Mouse (Mus musculus) myocyte (in vitro differentiated cells): ENCODE measurements around the gene Baiap2l2. TPM values are rescaled to one million over a fixed set of nuclear protein-coding genes. Genes with fewer than 3 reads are reported as not detected.

Experiments
- H3K27me3 ChIP-seq: one replicate; pipeline ENCODE4 v1.6.1; 2011; ENCODE audit not compliant: control insufficient read depth, insufficient read depth, insufficient read length
- H3K36me3 ChIP-seq: one replicate; pipeline ENCODE4 v1.6.1; 2011; ENCODE audit not compliant: control insufficient read depth, insufficient read depth
- H3K4me2 ChIP-seq: one replicate; pipeline ENCODE4 v1.6.1; 2011; ENCODE audit warnings: low read depth, control low read depth
- H3K4me3 ChIP-seq: one replicate; pipeline ENCODE4 v1.5.1; 2011; ENCODE audit warnings: mild to moderate bottlenecking, control low read depth, moderate library complexity
- H3K79me2 ChIP-seq: one replicate; pipeline ENCODE4 v1.6.1; 2011; ENCODE audit not compliant: control insufficient read depth, insufficient read depth
- H3ac ChIP-seq: one replicate; pipeline ENCODE4 v1.6.1; 2011; ENCODE audit not compliant: control insufficient read depth, insufficient read length
- CEBPB ChIP-seq: IDR thresholded peaks from 2 replicates; pipeline ENCODE4 v1.6.1; 2011; ENCODE audit warnings: mild to moderate bottlenecking, moderate library complexity; ENCODE audit not compliant: poor library complexity, insufficient read depth, severe bottlenecking
- E2F4 ChIP-seq: IDR thresholded peaks from one replicate; pipeline ENCODE4 v1.6.1; 2011; ENCODE audit warnings: mild to moderate bottlenecking, control low read depth, moderate library complexity; ENCODE audit not compliant: insufficient read depth
- MAX ChIP-seq: IDR thresholded peaks from one replicate; pipeline ENCODE4 v1.6.1; 2011; ENCODE audit warnings: low read depth, mild to moderate bottlenecking, control low read depth
- MYOD1 ChIP-seq, 3 experiments: IDR thresholded peaks; one replicate each; pipeline ENCODE4 v1.6.1; 2011; ENCODE audit warnings: control low read depth in 2 of 3, low read depth in 2 of 3, mild to moderate bottlenecking in 2 of 3, moderate library complexity in 1 of 3; ENCODE audit not compliant: insufficient read length in 2 of 3, control insufficient read depth in 1 of 3
- MYOG ChIP-seq, 3 experiments: IDR thresholded peaks; one replicate each; pipeline ENCODE4 v1.6.1; 2011; ENCODE audit warnings: control low read depth in 2 of 3, low read depth in 2 of 3, mild to moderate bottlenecking in 2 of 3; ENCODE audit not compliant: insufficient read length in 2 of 3, control insufficient read depth in 1 of 3, insufficient read depth in 1 of 3
- POLR2A ChIP-seq: IDR thresholded peaks from one replicate; pipeline ENCODE4 v1.6.1; 2011; ENCODE audit warnings: low read depth, mild to moderate bottlenecking, control low read depth, moderate library complexity; ENCODE audit not compliant: insufficient read length
- POLR2AphosphoS2 ChIP-seq: IDR thresholded peaks from one replicate; pipeline ENCODE4 v1.6.1; 2011; ENCODE audit warnings: low read depth, control low read depth; ENCODE audit not compliant: insufficient read length
- REST ChIP-seq: IDR thresholded peaks from one replicate; pipeline ENCODE4 v1.6.1; 2011; ENCODE audit warnings: mild to moderate bottlenecking, control low read depth, moderate library complexity; ENCODE audit not compliant: insufficient read depth, insufficient read length
- SRF ChIP-seq: IDR thresholded peaks from one replicate; pipeline ENCODE4 v1.6.1; 2011; ENCODE audit warnings: low read depth; ENCODE audit not compliant: control insufficient read depth, insufficient read length
- TCF12 ChIP-seq: IDR thresholded peaks from one replicate; pipeline ENCODE4 v1.6.1; 2011; ENCODE audit warnings: mild to moderate bottlenecking, control low read depth; ENCODE audit not compliant: poor library complexity, insufficient read depth, severe bottlenecking
- TCF3 ChIP-seq: IDR thresholded peaks from one replicate; pipeline ENCODE4 v1.6.1; 2011; ENCODE audit warnings: low read depth, control low read depth; ENCODE audit not compliant: insufficient read length
- USF1 ChIP-seq: IDR thresholded peaks from one replicate; pipeline ENCODE4 v1.6.1; 2011; ENCODE audit warnings: low read depth, mild to moderate bottlenecking, control low read depth, moderate library complexity
- polyA plus RNA-seq: library from polyadenylated mRNA; unstranded; fragments of >200 nt; fragmentation: generic; extraction: Trizol; gene quantifications from one replicate; pipeline ENCODE4 v1.2.1, GENCODE M21; 2012; ENCODE audit warnings: missing spikeins

Baiap2l2 gene
- 1.7 TPM for polyA plus RNA-seq

GRCm38 (mm10) chr15:79285399-79285798 is at the start of gene Baiap2l2:
TSS of gene Baiap2l2 (minus strand) at chr15:79285537.
- Histone ChIP-seq H3K79me2 (no peaks in the 10 kb centered on the region), H3K27me3 (peaks cover 4% of the 10 kb centered on the region), H3K4me3 (no peak within 1 kb of the TSS), H3K4me2 (no peak within 1 kb of the TSS), H3ac (no peak within 1 kb of the TSS), H3K36me3 (peaks cover 8% of the 10 kb centered on the region)
- TF ChIP-seq TCF3 (no peak), POLR2AphosphoS2 (no peak), MYOG (IDR thresholded peaks at IDR 0.05; ENCODE audit: control insufficient read depth in 1 of 3, insufficient read depth in 1 of 3, insufficient read length in 2 of 3, low read depth in 2 of 3) (no peak), USF1 (no peak), E2F4 (no peak), MYOD1 (IDR thresholded peaks at IDR 0.05; ENCODE audit: control insufficient read depth in 1 of 3, insufficient read length in 2 of 3, low read depth in 2 of 3) (no peak), CEBPB (no peak), MAX (no peak), TCF12 (no peak), REST (no peak), SRF (no peak), POLR2A (no peak)

GRCm38 (mm10) chr15:79333409-79333808 is 48.1 kb upstream of the Baiap2l2 start:
- no peaks in the 10 kb centered on the region for H3K27me3 ChIP-seq
- H3K79me2 ChIP-seq, result no peaks in the 10 kb centered on the region
- no peaks in the 10 kb centered on the region for H3K36me3 ChIP-seq
- TF ChIP-seq E2F4, result no peak
- peak in 1 of 3 experiments; percentile 73 for TF ChIP-seq MYOD1 (IDR thresholded peaks at IDR 0.05; ENCODE audit: control insufficient read depth in 1 of 3, insufficient read length in 2 of 3, low read depth in 2 of 3)
- TF ChIP-seq REST, result no peak
- TF ChIP-seq MYOG (IDR thresholded peaks at IDR 0.05; ENCODE audit: control insufficient read depth in 1 of 3, insufficient read depth in 1 of 3, insufficient read length in 2 of 3, low read depth in 2 of 3), result peak in 1 of 3 experiments; percentile 41
- H3ac ChIP-seq, result no peak overlapping the region
- H3K4me2 ChIP-seq, result no peak overlapping the region
- H3K4me3 ChIP-seq, result no peak overlapping the region

- Histone ChIP-seq H3K4me2 (no peak overlapping the region), H3K27me3 (no peaks in the 10 kb centered on the region), H3ac (no peak overlapping the region), H3K36me3 (no peaks in the 10 kb centered on the region), H3K79me2 (peaks cover 4% of the 10 kb centered on the region), H3K4me3 (no peak overlapping the region)
- TF ChIP-seq TCF12 (no peak), USF1 (no peak), POLR2AphosphoS2 (no peak), MYOD1 (IDR thresholded peaks at IDR 0.05; ENCODE audit: control insufficient read depth in 1 of 3, insufficient read length in 2 of 3, low read depth in 2 of 3) (no peak), TCF3 (no peak), POLR2A (no peak), MYOG (IDR thresholded peaks at IDR 0.05; ENCODE audit: control insufficient read depth in 1 of 3, insufficient read depth in 1 of 3, insufficient read length in 2 of 3, low read depth in 2 of 3) (no peak), E2F4 (no peak), CEBPB (no peak), REST (no peak), MAX (no peak), SRF (no peak)
These were observed 45.2 kb upstream of the Baiap2l2 start for GRCm38 (mm10) chr15:79330521-79330920.

GRCm38 (mm10) chr15:79329979-79330363 is 44.6 kb upstream of the Baiap2l2 start:
- no peaks in the 10 kb centered on the region for H3K27me3 ChIP-seq
- no peak overlapping the region for H3K4me3 ChIP-seq
- H3ac ChIP-seq, result no peak overlapping the region
- TF ChIP-seq POLR2AphosphoS2 (no peak), MAX (no peak), CEBPB (no peak), SRF (no peak), POLR2A (no peak), E2F4 (no peak), REST (no peak), TCF3 (no peak)
- H3K79me2 ChIP-seq, result peaks cover 5% of the 10 kb centered on the region
- no peaks in the 10 kb centered on the region for H3K36me3 ChIP-seq
- H3K4me2 ChIP-seq, result no peak overlapping the region

- Histone ChIP-seq H3ac (no peak overlapping the region), H3K79me2 (peaks cover 10% of the 10 kb centered on the region), H3K4me2 (no peak overlapping the region), H3K27me3 (no peaks in the 10 kb centered on the region), H3K36me3 (no peaks in the 10 kb centered on the region), H3K4me3 (no peak overlapping the region)
- TF ChIP-seq MYOD1 (IDR thresholded peaks at IDR 0.05; ENCODE audit: control insufficient read depth in 1 of 3, insufficient read length in 2 of 3, low read depth in 2 of 3), result no peak
These were observed 44.1 kb upstream of the Baiap2l2 start for GRCm38 (mm10) chr15:79329346-79329978.
